9 mouse cellular contexts compared by ENCODE assay signal in the genomic region with DNA sequence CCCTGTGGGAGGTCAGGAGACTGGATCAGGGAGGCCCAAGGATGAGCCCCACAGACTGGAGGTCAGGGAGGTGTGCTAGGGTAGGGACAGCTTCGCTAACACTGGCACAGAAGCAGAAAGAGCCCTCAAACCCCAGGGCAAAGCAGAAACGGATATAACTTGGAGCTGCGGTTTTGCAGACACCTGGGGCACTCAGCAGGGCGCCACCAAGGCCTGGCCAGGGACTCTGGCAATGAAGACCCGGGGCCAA. TPM values are rescaled to one million over a fixed set of nuclear protein-coding genes. Genes with fewer than 3 reads are reported as not detected.
DNase-seq lines count a peak whose midpoint lies in the region; ATAC-seq and TF ChIP-seq lines count a peak whose summit lies in the region.
"Had no signal": no experiment of that assay in that cellular context is flagged by ENCODE, and none has a peak within 500 bp of the region (broad histone marks: within the 10 kb centered on the region; RNA-seq: fewer than 3 reads in every experiment).

No protein-coding gene starts in this region.

- no peaks in the 10 kb centered on the region for H3K36me3 ChIP-seq in kidney, adult 2 months (ENCODE audit: control insufficient read depth, insufficient read depth, low read length)
- peaks cover 0 to 7% of the 10 kb centered on the region in 2 experiments; a peak in 2 of 4 replicates for H3K36me3 ChIP-seq in MEL (ENCODE audit: control insufficient read depth in 1 of 2, insufficient read depth in 2 of 2, low read length in 2 of 2)
- H3K36me3 ChIP-seq in hindbrain, embryonic 12.5 days, result peaks cover 34% of the 10 kb centered on the region
- no peaks in the 10 kb centered on the region; the same call in 1 of the 2 replicates for H3K36me3 ChIP-seq in midbrain, embryonic 11.5 days (ENCODE audit: control insufficient read depth, insufficient read depth, low read length)

- peaks cover 5% of the 10 kb centered on the region for H3K79me2 ChIP-seq in MEL (ENCODE audit: control insufficient read depth, insufficient read depth, low read length, poor library complexity)

- no peak for TF ChIP-seq POLR2A in kidney, adult 2 months (IDR thresholded peaks at IDR 0.05; ENCODE audit: low read depth, low read length)
- no peak for TF ChIP-seq POLR2A in MEL (IDR thresholded peaks at IDR 0.05; ENCODE audit: control insufficient read depth in 1 of 2, insufficient read depth in 1 of 2, low read depth in 1 of 2, low read length in 2 of 2, poor library complexity in 1 of 2)

- peak overlapping the region; percentile 75 for H3K4me3 ChIP-seq in kidney, adult 2 months (ENCODE audit: insufficient read depth, low read depth, low read length)
- peak overlapping the region; percentile 75 to 76 for H3K4me3 ChIP-seq in MEL (ENCODE audit: control insufficient read depth in 1 of 2, insufficient read depth in 1 of 2, low read depth in 2 of 2, low read length in 2 of 2)
- peak overlapping the region; percentile 82 for H3K4me3 ChIP-seq in hindbrain, embryonic 12.5 days
- peak overlapping the region; percentile 74 for H3K4me3 ChIP-seq in midbrain, embryonic 11.5 days (ENCODE audit: low read depth, low read length)

- WGBS in kidney, adult 2 months, result 3% methylated on average over 5 of the region's 5 CpGs
- WGBS in hindbrain, embryonic 12.5 days, result 1% methylated on average over 5 of the region's 5 CpGs
- 0% methylated on average over 5 of the region's 5 CpGs for WGBS in midbrain, embryonic 11.5 days

- ATAC-seq in hindbrain, embryonic 12.5 days (ENCODE audit: low FRiP score), result peak; percentile 6
- no peak; the same call in 1 of the 2 replicates for ATAC-seq in midbrain, embryonic 11.5 days (ENCODE audit: low FRiP score)

- no peak for TF ChIP-seq CTCF in kidney, adult 2 months (conservative IDR thresholded peaks at IDR 0.05; ENCODE audit: insufficient read depth, insufficient read length, low read depth, low read length)
- TF ChIP-seq CTCF in MEL (IDR thresholded peaks at IDR 0.05 in 2 of 3, conservative IDR thresholded peaks at IDR 0.05 in 1 of 3; ENCODE audit: control insufficient read depth in 1 of 3, insufficient read depth in 1 of 3, low read depth in 2 of 3, low read length in 3 of 3, poor library complexity in 1 of 3, severe bottlenecking in 1 of 3), result no peak

- H3K9ac ChIP-seq in MEL (ENCODE audit: control insufficient read depth, low read depth, low read length, poor library complexity, severe bottlenecking), result peak overlapping the region; percentile 84
- H3K9ac ChIP-seq in hindbrain, embryonic 12.5 days, result peak overlapping the region; percentile 88
- H3K9ac ChIP-seq in midbrain, embryonic 11.5 days (ENCODE audit: low read length), result peak overlapping the region; percentile 85

- DNase-seq in kidney, adult 2 months, result no peak
- no peak for DNase-seq in kidney, adult 18-20 months
- no peak for DNase-seq in MEL (ENCODE audit: low read depth, low spot score)
- no peak for DNase-seq in midbrain, embryonic 11.5 days (ENCODE audit: low spot score, missing footprints)
- DNase-seq in urinary bladder, postnatal 14 days (ENCODE audit: low spot score), result no peak
- DNase-seq in right cerebral cortex, postnatal 14 days, result no peak
- DNase-seq in gastrocnemius, adult 8-10 months (ENCODE audit: low spot score in 2 of 2), result no peak

- TF ChIP-seq EP300 in MEL (IDR thresholded peaks at IDR 0.05; ENCODE audit: low read depth in 1 of 2, low read length in 2 of 2), result no peak

- H3K27me3 ChIP-seq in kidney, adult 2 months (replicated peaks; ENCODE audit: control insufficient read depth, insufficient read depth, low read length), result no peaks in the 10 kb centered on the region
- no peaks in the 10 kb centered on the region for H3K27me3 ChIP-seq in MEL (ENCODE audit: control insufficient read depth in 1 of 2, insufficient read depth in 2 of 2, low read length in 2 of 2)
- H3K27me3 ChIP-seq in hindbrain, embryonic 12.5 days, result no peaks in the 10 kb centered on the region
- H3K27me3 ChIP-seq in midbrain, embryonic 11.5 days (ENCODE audit: control insufficient read depth, insufficient read depth, low read length), result no peaks in the 10 kb centered on the region
- H3K27me3 ChIP-seq: Patski had no signal

- peak overlapping the region; percentile 59 for H3K4me2 ChIP-seq in hindbrain, embryonic 12.5 days (replicated peaks)
- H3K4me2 ChIP-seq in midbrain, embryonic 11.5 days, result peak overlapping the region; percentile 59

- no peaks in the 10 kb centered on the region for H3K9me3 ChIP-seq in MEL (replicated peaks; ENCODE audit: insufficient read depth, low read length)
- H3K9me3 ChIP-seq in hindbrain, embryonic 12.5 days (replicated peaks), result no peaks in the 10 kb centered on the region
- H3K9me3 ChIP-seq in midbrain, embryonic 11.5 days (ENCODE audit: control insufficient read depth, low read length), result no peaks in the 10 kb centered on the region

- TF ChIP-seq RAD21 in MEL (IDR thresholded peaks at IDR 0.05; ENCODE audit: low read depth, low read length), result no peak

- H3K27ac ChIP-seq in kidney, adult 2 months (ENCODE audit: insufficient read depth, low read depth, low read length), result peak overlapping the region; percentile 69
- H3K27ac ChIP-seq in MEL (ENCODE audit: control insufficient read depth, low read depth, low read length), result peak overlapping the region; percentile 83
- peak overlapping the region; percentile 96 for H3K27ac ChIP-seq in hindbrain, embryonic 12.5 days
- peak overlapping the region; percentile 93 for H3K27ac ChIP-seq in midbrain, embryonic 11.5 days (ENCODE audit: low read depth, low read length)

- H3K4me1 ChIP-seq in kidney, adult 2 months (ENCODE audit: control insufficient read depth, insufficient read depth, low read length), result peaks cover 30% of the 10 kb centered on the region; the same call in 1 of the 2 replicates
- H3K4me1 ChIP-seq in MEL (ENCODE audit: control insufficient read depth in 1 of 2, insufficient read depth in 2 of 2, low read length in 2 of 2), result peaks cover 4 to 14% of the 10 kb centered on the region in 2 experiments
- peaks cover 30% of the 10 kb centered on the region for H3K4me1 ChIP-seq in hindbrain, embryonic 12.5 days
- peaks cover 19% of the 10 kb centered on the region for H3K4me1 ChIP-seq in midbrain, embryonic 11.5 days (ENCODE audit: control insufficient read depth, insufficient read depth, low read length)

TF ChIP-seq in MEL, 35 proteins besides CTCF, POLR2A, EP300 and RAD21:
- TF ChIP-seq ETS1 (IDR thresholded peaks at IDR 0.05; ENCODE audit: low read depth, low read length) (peak; percentile 53; the same call in 1 of the 2 replicates), MYB (IDR thresholded peaks at IDR 0.05; ENCODE audit: low read depth, low read length) (no peak), E2F4 (IDR thresholded peaks at IDR 0.05; ENCODE audit: borderline replicate concordance, low read depth, low read length) (no peak), ZMIZ1 (IDR thresholded peaks at IDR 0.05; ENCODE audit: low read depth, low read length) (0 out of 2 replicates have a peak, but pooled peaks have one; percentile 7), NRF1 (IDR thresholded peaks at IDR 0.05; ENCODE audit: insufficient read depth, low read depth, low read length, poor library complexity, severe bottlenecking) (no peak), TBP (IDR thresholded peaks at IDR 0.05; ENCODE audit: low read depth, low read length) (no peak), TCF12 (IDR thresholded peaks at IDR 0.05; ENCODE audit: low read depth, low read length) (0 out of 2 replicates have a peak, but pooled peaks have one; percentile 23), SIN3A (IDR thresholded peaks at IDR 0.05; ENCODE audit: low read length) (0 out of 2 replicates have a peak, but pooled peaks have one; percentile 53), JUND (IDR thresholded peaks at IDR 0.05; ENCODE audit: low read depth, low read length) (no peak)
TF ChIP-seq in MEL: peak in this region for 4.

RNA-seq across cellular contexts. Expression of a gene that starts 0.9 kb away (rescaled TPM):
- polyA plus RNA-seq in kidney, adult 2 months (2012; rRNA removed), result 24.5 and 25.9 TPM in 2 replicates
- 54.9 and 72.4 TPM in 2 replicates for total RNA-seq in MEL (2012; rRNA removed)
- polyA plus RNA-seq in MEL (2012; ENCODE audit: insufficient read depth in 1 of 2, insufficient read length in 2 of 2, low read depth in 1 of 2, low replicate concordance in 2 of 2, missing spikeins in 1 of 2), result 10 to 100 TPM in 1 of 2 experiments, not detected in 1; 98.4 TPM
- polyA plus RNA-seq in hindbrain, embryonic 12.5 days (2016; fragmentation: Nextera tagmentation; extraction: Ambion mirVana), result 87.4 and 103 TPM in 2 replicates
- polyA plus RNA-seq in midbrain, embryonic 11.5 days (2014; fragmentation: Nextera tagmentation; extraction: Ambion mirVana), result 44.3 and 52.2 TPM in 2 replicates
- total RNA-seq in gastrocnemius, adult 8-10 months (2022), result 10 to 100 TPM; 33.5 to 36.0 (median 34.1) TPM

RNA-seq across cellular contexts. Expression of a gene that starts 4.7 kb away (rescaled TPM):
- polyA plus RNA-seq in kidney, adult 2 months (2012; rRNA removed), result 19.4 and 20.6 TPM in 2 replicates
- total RNA-seq in MEL (2012; rRNA removed), result 1.9 and 2.8 TPM in 2 replicates
- polyA plus RNA-seq in MEL (2012; ENCODE audit: insufficient read depth in 1 of 2, insufficient read length in 2 of 2, low read depth in 1 of 2, low replicate concordance in 2 of 2, missing spikeins in 1 of 2), result 1 to 10 TPM in 1 of 2 experiments, not detected in 1; 7.2 TPM
- polyA plus RNA-seq in hindbrain, embryonic 12.5 days (2016; fragmentation: Nextera tagmentation; extraction: Ambion mirVana), result 10.2 and 12.4 TPM in 2 replicates
- 4.0 and 4.6 TPM in 2 replicates for polyA plus RNA-seq in midbrain, embryonic 11.5 days (2014; fragmentation: Nextera tagmentation; extraction: Ambion mirVana)
- total RNA-seq in gastrocnemius, adult 8-10 months (2022), result 10 to 100 TPM; 15.2 to 20.3 (median 17.1) TPM

RNA-seq across cellular contexts. Expression of a gene that starts 24.1 kb away (rescaled TPM):
- not detected in 2 replicates for polyA plus RNA-seq in kidney, adult 2 months (2012; rRNA removed)
- 0.36 and 0.39 TPM in 2 replicates for total RNA-seq in MEL (2012; rRNA removed)
- polyA plus RNA-seq in MEL (2012; ENCODE audit: insufficient read depth in 1 of 2, insufficient read length in 2 of 2, low read depth in 1 of 2, low replicate concordance in 2 of 2, missing spikeins in 1 of 2), result 1 to 10 TPM in 1 of 2 experiments, not detected in 1; 1.0 TPM
- polyA plus RNA-seq in hindbrain, embryonic 12.5 days (2016; fragmentation: Nextera tagmentation; extraction: Ambion mirVana), result 0.21 TPM in 1 of 2 replicates, not detected in the other
- 0.12 TPM in 1 of 2 replicates, not detected in the other for polyA plus RNA-seq in midbrain, embryonic 11.5 days (2014; fragmentation: Nextera tagmentation; extraction: Ambion mirVana)
- not detected for total RNA-seq in gastrocnemius, adult 8-10 months (2022)

RNA-seq across cellular contexts. Expression of a gene that starts 36.5 kb away (rescaled TPM):
- polyA plus RNA-seq in kidney, adult 2 months (2012; rRNA removed), result 14.6 and 20.8 TPM in 2 replicates
- total RNA-seq in MEL (2012; rRNA removed), result 37.7 and 46.7 TPM in 2 replicates
- 10 to 100 TPM in 1 of 2 experiments, not detected in 1; 58.3 TPM for polyA plus RNA-seq in MEL (2012; ENCODE audit: insufficient read depth in 1 of 2, insufficient read length in 2 of 2, low read depth in 1 of 2, low replicate concordance in 2 of 2, missing spikeins in 1 of 2)
- polyA plus RNA-seq in hindbrain, embryonic 12.5 days (2016; fragmentation: Nextera tagmentation; extraction: Ambion mirVana), result 10.7 and 11.4 TPM in 2 replicates
- 8.3 and 9.3 TPM in 2 replicates for polyA plus RNA-seq in midbrain, embryonic 11.5 days (2014; fragmentation: Nextera tagmentation; extraction: Ambion mirVana)
- total RNA-seq in gastrocnemius, adult 8-10 months (2022), result 1 to 10 TPM in 2 of 4 experiments, under 1 TPM in 2; 0.92 to 1.6 (median 1.1) TPM
